Mouse (Mus musculus) liver, postnatal 0 days (tissue): ENCODE results near the gene Mdm4.

Experiments
- CTCF ChIP-seq: sonication (generic); IDR thresholded peaks from 2 replicates; pipeline ENCODE4 v1.5.1; 2016; ENCODE audit warnings: antibody characterized with exemption, low read depth
- EP300 ChIP-seq: IDR thresholded peaks from 2 replicates; pipeline ENCODE4 v1.6.1; 2016; ENCODE audit warnings: antibody characterized with exemption, low read depth, mild to moderate bottlenecking

DNA sequence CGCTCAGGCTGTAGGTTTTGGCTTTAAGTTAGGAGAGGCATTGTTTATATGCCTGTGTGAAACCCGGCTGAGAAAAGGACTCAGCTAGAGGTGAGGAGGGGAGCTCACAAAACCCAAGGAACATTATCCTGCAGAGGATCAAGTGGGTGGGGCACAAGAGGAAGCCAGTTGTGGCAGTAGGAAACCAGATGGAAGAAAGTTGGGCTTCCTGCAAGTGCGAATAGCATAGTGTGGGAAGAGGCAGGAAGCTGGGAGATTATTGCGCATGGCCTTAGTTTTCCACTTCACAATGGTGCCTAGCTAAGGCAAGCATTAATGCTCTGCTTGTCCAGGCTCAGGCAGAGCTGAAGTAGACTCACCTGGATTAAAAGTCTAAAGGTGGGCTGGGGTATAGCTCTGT lies 30.3 kb upstream of the Mdm4 start:
- TF ChIP-seq CTCF (no peak), EP300 (no peak)
